Mouse (Mus musculus) testis, adult 2 months (tissue): Measurements from ENCODE around the gene Ermard. TPM values are rescaled to one million over a fixed set of nuclear protein-coding genes. Genes with fewer than 3 reads are reported as not detected.

ENCODE experiments used
- H3K27ac ChIP-seq: fragments of 200-500 bp; 2 replicates; pipeline ENCODE4 v1.5.1; 2012; ENCODE audit warnings: low read depth, low read length; ENCODE audit not compliant: control insufficient read depth, insufficient read depth
- H3K27me3 ChIP-seq: fragments of 200-500 bp; 2 replicates; pipeline ENCODE4 v1.6.1; 2012; ENCODE audit warnings: mild to moderate bottlenecking, low read length, moderate library complexity; ENCODE audit not compliant: control insufficient read depth, insufficient read depth
- H3K36me3 ChIP-seq: fragments of 200-500 bp; 2 replicates; pipeline ENCODE4 v1.6.1; 2012; ENCODE audit warnings: mild to moderate bottlenecking, low read length; ENCODE audit not compliant: control insufficient read depth, insufficient read depth
- H3K4me1 ChIP-seq: fragments of 200-500 bp; 2 replicates; pipeline ENCODE4 v1.6.1; 2012; ENCODE audit warnings: low read length; ENCODE audit not compliant: control insufficient read depth, insufficient read depth
- H3K4me3 ChIP-seq: fragments of 200-500 bp; 2 replicates; pipeline ENCODE4 v1.5.1; 2012; ENCODE audit warnings: low read depth, mild to moderate bottlenecking, low read length, moderate library complexity, mixed read lengths; ENCODE audit not compliant: control insufficient read depth
- CTCF ChIP-seq: fragments of 200-500 bp; IDR thresholded peaks from 2 replicates; pipeline ENCODE4 v1.5.1; 2012; ENCODE audit warnings: low read depth, mild to moderate bottlenecking, inconsistent platforms, low read length, moderate library complexity; ENCODE audit not compliant: control insufficient read depth, insufficient read depth, insufficient replicate concordance
- POLR2A ChIP-seq: fragments of 200-500 bp; IDR thresholded peaks from 2 replicates; pipeline ENCODE4 v1.6.1; 2012; ENCODE audit warnings: low read depth, mild to moderate bottlenecking, inconsistent platforms, low read length, moderate library complexity; ENCODE audit not compliant: control insufficient read depth
- polyA plus RNA-seq: library from polyadenylated mRNA; depleted of rRNA; stranded (reverse); fragments of >200 nt; gene quantifications from 2 replicates; pipeline ENCODE4 v1.2.3, GENCODE M21; 2012

Gene Ermard
- polyA plus RNA-seq, 1 experiment = 54.6 TPM

- H3K4me1 ChIP-seq = no peaks in the 10 kb centered on the region
- no peak overlapping the region for H3K4me3 ChIP-seq
- no peaks in the 10 kb centered on the region for H3K27me3 ChIP-seq
- TF ChIP-seq CTCF = no peak
- no peak for TF ChIP-seq POLR2A
- no peaks in the 10 kb centered on the region for H3K36me3 ChIP-seq
- H3K27ac ChIP-seq = no peak overlapping the region
Observed at GRCm38 (mm10) chr17:15072211-15072610, 31.2 kb downstream of the Ermard start.

- Histone ChIP-seq H3K4me3 (no peak overlapping the region), H3K4me1 (no peaks in the 10 kb centered on the region), H3K27ac (no peak overlapping the region), H3K27me3 (no peaks in the 10 kb centered on the region), H3K36me3 (no peaks in the 10 kb centered on the region)
- TF ChIP-seq CTCF (no peak), POLR2A (no peak)
Observed at GRCm38 (mm10) chr17:15075033-15075432, 34.0 kb downstream of the Ermard start.

DNA sequence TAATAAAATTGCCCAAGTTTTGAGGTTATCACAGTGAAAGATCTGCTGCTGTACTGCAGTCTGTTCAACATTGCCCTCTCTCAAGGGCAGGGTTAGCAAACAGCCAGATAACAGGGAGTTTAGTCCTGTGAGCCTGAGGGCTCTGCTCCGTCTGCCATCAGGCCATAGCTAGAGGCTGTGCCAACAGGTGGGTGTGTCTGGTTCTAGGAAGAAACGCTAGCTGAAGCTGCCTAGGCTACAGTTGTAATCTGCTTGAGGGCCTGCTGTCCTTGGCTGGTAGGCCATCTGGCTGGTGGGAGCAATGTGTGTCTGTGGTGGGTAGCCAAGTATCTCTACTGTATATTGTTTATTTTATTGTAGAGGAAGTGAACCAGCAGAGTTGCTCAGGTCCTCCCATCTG is 36.5 kb downstream of the Ermard start:
- H3K4me1 ChIP-seq = no peaks in the 10 kb centered on the region
- no peak overlapping the region for H3K4me3 ChIP-seq
- H3K27me3 ChIP-seq = no peaks in the 10 kb centered on the region
- H3K36me3 ChIP-seq = no peaks in the 10 kb centered on the region
- no peak for TF ChIP-seq CTCF
- no peak for TF ChIP-seq POLR2A
- no peak overlapping the region for H3K27ac ChIP-seq

- no peak overlapping the region for H3K4me3 ChIP-seq
- no peak overlapping the region for H3K27ac ChIP-seq
- TF ChIP-seq CTCF (no peak), POLR2A (no peak)
- H3K27me3 ChIP-seq = no peaks in the 10 kb centered on the region
- H3K4me1 ChIP-seq = peaks cover 2% of the 10 kb centered on the region; the same call in 1 of the 2 replicates
- no peaks in the 10 kb centered on the region for H3K36me3 ChIP-seq
Observed at GRCm38 (mm10) chr17:15084226-15084848, 43.3 kb downstream of the Ermard start.

- no peak overlapping the region for H3K27ac ChIP-seq
- no peaks in the 10 kb centered on the region for H3K36me3 ChIP-seq
- no peaks in the 10 kb centered on the region for H3K27me3 ChIP-seq
- peaks cover 2% of the 10 kb centered on the region; the same call in 1 of the 2 replicates for H3K4me1 ChIP-seq
- TF ChIP-seq POLR2A = no peak
- TF ChIP-seq CTCF = no peak
- no peak overlapping the region for H3K4me3 ChIP-seq
Observed at GRCm38 (mm10) chr17:15085006-15085405, 44.0 kb downstream of the Ermard start.

DNA sequence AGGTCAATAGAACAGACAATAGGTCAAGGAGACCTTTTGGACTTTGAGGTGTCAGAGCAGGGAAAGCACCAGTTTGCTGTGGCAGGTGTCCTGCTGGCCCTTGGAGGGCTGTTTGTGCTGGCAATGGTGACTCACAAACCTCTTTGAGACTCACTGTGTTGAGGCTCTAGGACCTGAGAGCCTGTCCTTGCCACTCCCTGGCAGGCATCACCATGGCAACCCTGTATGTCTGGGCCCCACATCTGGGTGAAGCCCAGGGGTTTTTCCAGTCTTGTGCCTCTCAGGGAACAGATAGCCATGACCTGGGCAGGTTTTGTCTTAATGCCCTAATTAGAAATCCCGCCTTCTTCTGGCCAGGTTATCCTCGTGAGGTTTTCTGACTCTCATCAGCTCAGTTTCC is 47.2 kb downstream of the Ermard start:
- TF ChIP-seq POLR2A = no peak
- no peak for TF ChIP-seq CTCF
- peaks cover 2% of the 10 kb centered on the region; the same call in 1 of the 2 replicates for H3K4me1 ChIP-seq
- H3K27me3 ChIP-seq = no peaks in the 10 kb centered on the region
- no peaks in the 10 kb centered on the region for H3K36me3 ChIP-seq
- no peak overlapping the region for H3K27ac ChIP-seq
- H3K4me3 ChIP-seq = peak overlapping the region; percentile 26

GRCm38 (mm10) chr17:15088591-15089001 is 47.6 kb downstream of the Ermard start:
- TF ChIP-seq CTCF (no peak), POLR2A (no peak)
- Histone ChIP-seq H3K27me3 (no peaks in the 10 kb centered on the region), H3K27ac (no peak overlapping the region), H3K4me3 (peak overlapping the region; percentile 36), H3K4me1 (peaks cover 2% of the 10 kb centered on the region; the same call in 1 of the 2 replicates), H3K36me3 (no peaks in the 10 kb centered on the region)

DNA sequence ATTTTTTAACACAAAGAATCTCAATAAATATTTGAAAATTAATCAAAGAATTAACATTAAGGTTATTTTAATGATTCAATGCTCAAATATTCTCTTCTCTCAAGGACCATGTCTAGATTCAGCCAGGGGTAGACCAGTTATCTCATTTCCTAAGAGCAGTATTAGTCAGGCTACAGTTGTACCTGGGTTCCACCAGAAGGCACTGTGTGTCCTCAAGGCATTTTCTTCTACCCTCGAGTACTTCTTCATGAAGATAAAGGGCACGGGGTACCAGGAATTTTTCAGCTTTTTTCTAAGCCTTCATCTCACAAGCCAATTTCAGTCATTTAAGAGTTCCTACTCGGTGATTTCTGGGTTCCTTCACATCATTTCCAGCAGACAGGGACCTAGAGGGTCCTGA is 50.7 kb downstream of the Ermard start:
- Histone ChIP-seq H3K36me3 (no peaks in the 10 kb centered on the region), H3K27ac (no peak overlapping the region), H3K27me3 (no peaks in the 10 kb centered on the region), H3K4me1 (peaks cover 2% of the 10 kb centered on the region; the same call in 1 of the 2 replicates), H3K4me3 (no peak overlapping the region)
- TF ChIP-seq POLR2A (no peak), CTCF (no peak)
